Mouse (Mus musculus) limb, embryonic 11.5 days (tissue): ENCODE results near the gene Dync2li1. TPM values are rescaled to one million over a fixed set of nuclear protein-coding genes. Genes with fewer than 3 reads are reported as not detected.

Source experiments
- ATAC-seq: fragments of 200-750 bp; cut with Nextera tagmentation; 2 replicates; pipeline ENCODE4 v1.8.0; 2017; ENCODE audit warnings: low read depth; ENCODE audit not compliant: insufficient number of reproducible peaks, low FRiP score, low TSS enrichment
- DNase-seq: peaks from one replicate; pipeline ENCODE4 v3.0.0-alpha.2; 2015; ENCODE audit warnings: low spot score
- H3K27ac ChIP-seq: fragments of 300-500 bp; sonication (generic); replicated peaks from 2 replicates; pipeline ENCODE4 v1.5.1; 2014; ENCODE audit warnings: low read depth, mild to moderate bottlenecking, low read length
- H3K27me3 ChIP-seq: fragments of 300-500 bp; sonication (generic); 2 replicates; pipeline ENCODE4 v1.6.1; 2014; ENCODE audit warnings: mild to moderate bottlenecking, low read length, mixed read lengths; ENCODE audit not compliant: control insufficient read depth, insufficient read depth
- H3K36me3 ChIP-seq: fragments of 300-500 bp; sonication (generic); 2 replicates; pipeline ENCODE4 v1.6.1; 2014; ENCODE audit warnings: mild to moderate bottlenecking, low read length, moderate library complexity, mixed read lengths; ENCODE audit not compliant: control insufficient read depth, insufficient read depth
- H3K4me1 ChIP-seq: fragments of 300-500 bp; sonication (generic); 2 replicates; pipeline ENCODE4 v1.6.1; 2014; ENCODE audit warnings: low read length, mixed read lengths; ENCODE audit not compliant: control insufficient read depth, insufficient read depth
- H3K4me2 ChIP-seq: fragments of 300-500 bp; sonication (generic); 2 replicates; pipeline ENCODE4 v1.6.1; 2014; ENCODE audit warnings: low read depth, mild to moderate bottlenecking, moderate library complexity; ENCODE audit not compliant: severe bottlenecking
- H3K4me3 ChIP-seq: fragments of 300-500 bp; sonication (generic); 2 replicates; pipeline ENCODE4 v1.5.1; 2014; ENCODE audit warnings: low read depth, low read length
- H3K9ac ChIP-seq: fragments of 300-500 bp; sonication (generic); 2 replicates; pipeline ENCODE4 v1.6.1; 2014; ENCODE audit warnings: mild to moderate bottlenecking, low read length
- H3K9me3 ChIP-seq: fragments of 300-500 bp; sonication (generic); 2 replicates; pipeline ENCODE4 v1.6.1; 2016; ENCODE audit warnings: low read length; ENCODE audit not compliant: control insufficient read depth
- WGBS: fragments of 180-500 bp; shearing (Covaris S2); extraction: QIAGEN DNeasy Blood & Tissue Kit; methylation state at CpG from one replicate; pipeline ENCODE4 v1.1.7; 2014; 5-methylcytosine and 5-hydroxymethylcytosine counted together
- polyA plus RNA-seq: library from polyadenylated mRNA; unstranded; fragments of >200 nt; fragmentation: Nextera tagmentation; extraction: Ambion mirVana; gene quantifications from 2 replicates; pipeline ENCODE4 v1.2.1, GENCODE M21; 2014

Gene Dync2li1
- polyA plus RNA-seq, 1 experiment from 2014 or later, result 42.0 TPM

DNA sequence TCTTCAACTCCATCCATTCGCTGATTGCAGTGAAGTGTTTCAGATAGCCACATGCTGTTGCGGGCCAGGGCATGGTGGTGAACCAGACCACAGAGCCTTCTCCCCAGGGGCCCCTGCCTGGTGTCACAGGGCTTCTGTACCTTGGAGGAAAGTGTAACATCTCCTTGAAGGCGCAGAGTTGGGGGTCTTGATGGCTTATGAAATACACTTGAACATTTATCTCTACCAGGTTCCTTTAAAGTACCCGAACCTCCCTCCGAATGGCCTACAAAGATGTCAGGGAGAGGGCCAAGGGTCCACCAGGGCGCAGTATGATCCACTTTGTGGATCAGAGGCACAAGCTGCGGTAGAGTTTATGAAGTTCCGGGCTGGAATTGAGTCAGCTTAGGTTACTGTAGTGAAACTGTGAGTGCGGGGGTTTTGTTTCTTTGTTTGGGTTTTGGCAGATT lies 585 bp downstream of the Dync2li1 start:
- H3K9me3 ChIP-seq, result 0 out of 2 replicates have a peak, but pooled peaks cover 5% of the 10 kb centered on the region
- 0 out of 2 replicates have a peak, but pooled peaks cover 4% of the 10 kb centered on the region for H3K4me1 ChIP-seq
- H3K4me3 ChIP-seq, result peak overlapping the region; percentile 60
- no peaks in the 10 kb centered on the region for H3K36me3 ChIP-seq
- H3K4me2 ChIP-seq, result peak overlapping the region; percentile 69
- H3K27ac ChIP-seq, result no peak overlapping the region; the same call in 1 of the 2 replicates
- DNase-seq (peak; percentile 46), ATAC-seq (peak; percentile 37; the same call in 1 of the 2 replicates)
- peak overlapping the region; percentile 14; the same call in 1 of the 2 replicates for H3K9ac ChIP-seq
- no peaks in the 10 kb centered on the region for H3K27me3 ChIP-seq
- WGBS, result 31% methylated on average over 9 of the region's 9 CpGs

DNA sequence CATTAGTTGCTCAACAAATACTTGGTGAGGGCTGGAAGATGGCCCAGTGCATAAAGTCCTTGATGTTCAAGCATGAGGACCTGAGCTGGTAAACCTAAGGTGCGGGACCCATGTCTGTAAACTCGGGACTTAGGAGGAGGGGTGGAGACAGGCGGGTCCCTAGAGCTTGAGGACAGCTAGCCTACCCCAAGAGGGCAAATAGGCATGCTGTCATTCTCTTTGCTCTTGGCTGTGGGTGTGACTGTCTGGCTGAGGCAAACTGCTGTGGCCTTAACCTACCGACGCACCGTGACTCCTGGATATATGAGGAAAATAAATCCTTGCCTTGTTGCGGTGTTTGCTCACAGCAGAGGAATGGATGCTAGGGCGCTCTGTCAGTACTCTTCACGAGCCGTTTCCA lies 1.4 kb downstream of the Dync2li1 start:
- ATAC-seq (no peak), DNase-seq (no peak)
- Histone ChIP-seq H3K9ac (no peak overlapping the region), H3K9me3 (0 out of 2 replicates have a peak, but pooled peaks cover 5% of the 10 kb centered on the region), H3K36me3 (no peaks in the 10 kb centered on the region), H3K4me2 (no peak overlapping the region), H3K4me3 (no peak overlapping the region), H3K4me1 (0 out of 2 replicates have a peak, but pooled peaks cover 4% of the 10 kb centered on the region), H3K27ac (no peak overlapping the region), H3K27me3 (no peaks in the 10 kb centered on the region)
- 91% methylated on average over 10 of the region's 10 CpGs for WGBS

DNA sequence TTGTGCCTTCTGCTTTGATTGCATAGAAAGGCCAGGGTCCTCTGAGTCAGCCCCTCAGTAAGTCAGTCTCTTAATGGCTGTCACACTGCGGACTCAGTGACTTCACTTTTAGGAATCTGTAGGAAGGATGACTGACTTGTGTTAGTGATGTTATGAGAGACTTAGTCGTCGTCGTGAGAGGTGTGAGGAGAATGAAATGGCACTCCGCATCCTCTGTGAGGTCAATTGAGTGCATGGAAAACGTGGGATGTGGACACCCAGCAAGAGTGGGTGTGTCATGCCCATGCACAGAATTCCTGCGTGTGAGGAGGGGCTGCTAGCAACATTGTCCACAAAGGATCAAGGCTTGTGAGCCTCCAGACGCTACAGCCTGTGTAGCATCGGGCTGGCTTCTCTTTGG lies 2.3 kb downstream of the Dync2li1 start:
- no peak overlapping the region for H3K27ac ChIP-seq
- H3K4me2 ChIP-seq, result no peak overlapping the region
- H3K4me1 ChIP-seq, result 0 out of 2 replicates have a peak, but pooled peaks cover 4% of the 10 kb centered on the region
- no peaks in the 10 kb centered on the region for H3K36me3 ChIP-seq
- no peak for DNase-seq
- no peak overlapping the region for H3K9ac ChIP-seq
- ATAC-seq, result no peak
- H3K27me3 ChIP-seq, result no peaks in the 10 kb centered on the region
- 0 out of 2 replicates have a peak, but pooled peaks cover 2% of the 10 kb centered on the region for H3K9me3 ChIP-seq
- H3K4me3 ChIP-seq, result no peak overlapping the region
- 84% methylated on average over 9 of the region's 9 CpGs for WGBS

DNA sequence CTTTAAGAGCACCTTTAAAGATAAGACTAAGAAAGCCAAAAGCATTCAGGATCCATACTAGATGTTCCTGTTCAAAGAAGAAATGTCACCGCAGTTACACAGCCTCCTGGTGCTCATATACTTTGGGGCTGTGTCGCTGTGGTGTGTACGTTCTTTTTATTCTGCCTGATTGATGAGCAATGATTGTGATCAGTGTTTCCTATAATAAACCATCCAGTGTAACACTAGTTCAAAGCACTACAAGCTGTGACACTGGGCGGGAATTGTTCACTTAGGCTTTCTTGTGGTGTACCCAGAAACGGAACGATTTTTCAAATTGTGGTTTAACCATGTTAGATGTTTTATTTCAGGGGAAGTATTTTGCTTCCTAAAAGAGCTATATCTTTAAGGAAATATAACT lies 5.5 kb downstream of the Dync2li1 start:
- 86% methylated on average over 6 of the region's 6 CpGs for WGBS
- no peaks in the 10 kb centered on the region for H3K36me3 ChIP-seq
- H3K4me1 ChIP-seq, result 0 out of 2 replicates have a peak, but pooled peaks cover 2% of the 10 kb centered on the region
- no peak overlapping the region for H3K9ac ChIP-seq
- ATAC-seq (no peak), DNase-seq (no peak)
- no peak overlapping the region for H3K4me2 ChIP-seq
- no peak overlapping the region for H3K27ac ChIP-seq
- H3K9me3 ChIP-seq, result no peaks in the 10 kb centered on the region
- H3K4me3 ChIP-seq, result no peak overlapping the region
- H3K27me3 ChIP-seq, result no peaks in the 10 kb centered on the region

DNA sequence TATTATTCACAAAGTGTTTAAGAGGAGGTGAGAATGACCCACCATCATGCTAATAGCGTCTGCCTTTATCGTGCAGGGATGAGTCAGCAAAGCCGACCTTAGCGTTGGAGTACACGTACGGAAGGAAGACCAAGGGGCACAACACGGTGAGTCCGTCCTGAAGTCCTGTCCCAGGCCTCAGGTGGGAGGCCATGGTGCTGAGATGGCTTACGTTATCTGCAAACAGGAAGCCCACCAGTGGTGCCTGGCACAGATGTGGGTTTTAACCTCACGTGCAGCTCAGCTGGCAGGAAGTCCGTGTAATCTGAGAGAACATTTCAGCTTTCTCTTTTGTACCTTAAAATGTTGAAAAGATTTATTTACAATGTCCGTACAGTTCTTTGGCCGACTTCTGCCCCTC lies 7.1 kb downstream of the Dync2li1 start:
- no peak for ATAC-seq
- DNase-seq, result no peak
- Histone ChIP-seq H3K36me3 (no peaks in the 10 kb centered on the region), H3K9me3 (no peaks in the 10 kb centered on the region), H3K4me3 (no peak overlapping the region), H3K27ac (no peak overlapping the region), H3K4me1 (no peaks in the 10 kb centered on the region), H3K9ac (no peak overlapping the region), H3K4me2 (no peak overlapping the region), H3K27me3 (no peaks in the 10 kb centered on the region)
- WGBS, result 81% methylated on average over 13 of the region's 13 CpGs

DNA sequence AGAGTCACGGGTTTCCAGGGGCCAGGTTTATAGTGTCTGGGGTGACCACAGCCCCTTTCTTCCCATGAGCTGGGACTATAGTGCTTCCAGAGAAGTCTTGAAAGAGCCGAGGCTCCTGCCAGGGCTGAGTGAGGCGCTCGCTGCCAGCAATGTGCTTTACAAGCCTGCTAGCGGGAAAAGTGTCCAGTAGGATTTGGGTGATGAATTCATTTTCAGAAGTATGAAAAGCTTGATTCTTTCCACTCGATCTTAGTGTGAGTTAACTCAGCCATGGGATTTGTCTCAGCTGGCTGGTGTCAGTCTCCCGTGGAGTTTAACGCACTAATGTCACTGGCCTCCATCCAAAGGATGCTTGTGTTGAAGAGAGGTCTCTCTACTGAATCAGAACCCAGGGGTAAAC lies 10.0 kb downstream of the Dync2li1 start:
- H3K9ac ChIP-seq, result no peak overlapping the region
- 65% methylated on average over 8 of the region's 8 CpGs for WGBS
- H3K4me1 ChIP-seq, result no peaks in the 10 kb centered on the region
- H3K9me3 ChIP-seq, result no peaks in the 10 kb centered on the region
- H3K4me3 ChIP-seq, result no peak overlapping the region
- H3K27ac ChIP-seq, result no peak overlapping the region
- DNase-seq, result no peak
- no peak for ATAC-seq
- H3K36me3 ChIP-seq, result no peaks in the 10 kb centered on the region
- no peak overlapping the region for H3K4me2 ChIP-seq
- H3K27me3 ChIP-seq, result no peaks in the 10 kb centered on the region

DNA sequence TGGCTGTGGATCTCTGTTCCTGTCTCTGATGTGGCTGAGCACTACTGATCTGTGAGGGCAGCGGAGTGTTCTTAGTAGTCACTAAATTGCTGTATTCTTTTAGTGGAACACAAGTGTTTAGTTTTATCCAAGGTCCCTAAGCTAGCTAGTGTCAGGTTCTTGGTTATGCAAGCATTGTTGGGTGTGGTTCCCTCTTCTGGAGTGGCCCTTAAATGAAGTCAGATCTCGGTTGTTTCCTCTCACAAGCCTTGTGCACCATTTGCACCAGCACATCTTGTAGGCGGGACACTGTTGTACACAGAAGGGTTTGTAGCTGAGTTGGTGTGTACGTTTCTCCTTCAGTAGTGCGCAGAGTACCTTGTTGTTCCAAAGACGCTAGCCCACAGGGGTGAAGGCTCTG lies 11.7 kb downstream of the Dync2li1 start:
- H3K36me3 ChIP-seq, result no peaks in the 10 kb centered on the region
- no peak overlapping the region for H3K27ac ChIP-seq
- no peak overlapping the region for H3K4me3 ChIP-seq
- ATAC-seq (no peak), DNase-seq (no peak)
- 92% methylated on average over 6 of the region's 6 CpGs for WGBS
- no peaks in the 10 kb centered on the region for H3K9me3 ChIP-seq
- H3K4me2 ChIP-seq, result no peak overlapping the region
- no peak overlapping the region for H3K9ac ChIP-seq
- no peaks in the 10 kb centered on the region for H3K4me1 ChIP-seq
- no peaks in the 10 kb centered on the region for H3K27me3 ChIP-seq

DNA sequence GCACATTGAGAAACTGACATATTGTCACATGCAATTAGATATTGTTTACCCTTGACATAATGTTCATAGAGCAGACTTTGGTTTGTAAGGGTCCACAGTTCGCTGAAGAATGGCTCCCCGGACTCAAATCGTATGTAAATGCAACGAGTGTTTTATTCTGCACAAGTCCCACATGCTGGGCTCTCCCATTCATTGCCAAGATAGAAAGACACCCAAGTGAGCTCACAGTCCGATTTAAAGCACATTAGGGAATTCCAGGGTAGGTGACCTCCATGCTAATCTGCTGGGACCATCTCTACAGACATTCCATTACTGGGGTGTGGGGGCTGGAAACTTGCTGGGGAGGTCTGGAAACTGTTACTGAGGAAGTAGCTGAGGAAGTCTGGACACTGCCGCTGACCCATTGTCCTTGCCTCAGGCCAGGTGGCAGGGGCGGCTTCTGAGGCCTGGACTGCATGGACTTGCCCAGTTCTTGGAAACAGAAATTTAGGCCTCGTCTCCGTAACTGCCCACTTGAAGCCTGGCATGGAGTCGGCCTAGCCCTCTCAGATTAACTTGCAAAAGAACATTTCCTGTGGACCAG lies 13.6 kb downstream of the Dync2li1 start:
- no peak overlapping the region for H3K27ac ChIP-seq
- no peak overlapping the region for H3K9ac ChIP-seq
- DNase-seq (no peak), ATAC-seq (no peak)
- no peaks in the 10 kb centered on the region for H3K27me3 ChIP-seq
- H3K4me2 ChIP-seq, result no peak overlapping the region
- no peaks in the 10 kb centered on the region for H3K36me3 ChIP-seq
- no peak overlapping the region for H3K4me3 ChIP-seq
- 78% methylated on average over 10 of the region's 10 CpGs for WGBS
- 0 out of 2 replicates have a peak, but pooled peaks cover 5% of the 10 kb centered on the region for H3K4me1 ChIP-seq
- H3K9me3 ChIP-seq, result no peaks in the 10 kb centered on the region

DNA sequence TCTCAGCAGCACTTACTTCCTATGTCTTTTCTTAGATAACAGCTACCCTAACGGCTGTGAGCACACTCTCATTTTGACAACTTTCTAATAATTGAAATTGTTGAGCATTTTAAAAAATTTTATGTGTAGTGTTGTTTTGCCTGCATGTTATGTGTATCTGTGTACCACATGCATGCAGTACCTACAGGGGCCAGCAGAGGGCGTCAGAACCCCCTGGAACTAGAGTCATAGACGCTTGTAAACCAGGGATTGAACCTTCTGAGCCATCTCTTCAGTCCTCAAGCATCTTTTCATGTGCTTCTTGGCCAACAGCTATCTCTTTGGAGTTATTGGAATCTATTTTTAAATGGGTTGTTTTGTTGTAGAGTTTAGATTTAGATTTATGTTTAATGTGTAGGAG lies 15.6 kb downstream of the Dync2li1 start:
- Histone ChIP-seq H3K4me3 (no peak overlapping the region), H3K27ac (no peak overlapping the region), H3K9me3 (no peaks in the 10 kb centered on the region), H3K4me1 (peaks cover 12% of the 10 kb centered on the region; the same call in 1 of the 2 replicates), H3K27me3 (no peaks in the 10 kb centered on the region), H3K9ac (no peak overlapping the region), H3K4me2 (no peak overlapping the region), H3K36me3 (no peaks in the 10 kb centered on the region)
- DNase-seq (peak; percentile 65), ATAC-seq (no peak)
- 28% methylated on average over 3 of the region's 3 CpGs for WGBS
